Mouse (Mus musculus) Muller cell, postnatal 12 days (primary cell): ENCODE data around the gene Pias4.
"Not testable (repeated sequence)": the region's sequence is repeated elsewhere in the genome, so short reads cannot be mapped to it uniquely, and the experiment has no call there.

Experiments
- DNase-seq: peaks from one replicate; pipeline ENCODE4 v3.0.0-alpha.2; 2015; ENCODE audit errors: inconsistent ontology term

The Pias4 gene

DNA sequence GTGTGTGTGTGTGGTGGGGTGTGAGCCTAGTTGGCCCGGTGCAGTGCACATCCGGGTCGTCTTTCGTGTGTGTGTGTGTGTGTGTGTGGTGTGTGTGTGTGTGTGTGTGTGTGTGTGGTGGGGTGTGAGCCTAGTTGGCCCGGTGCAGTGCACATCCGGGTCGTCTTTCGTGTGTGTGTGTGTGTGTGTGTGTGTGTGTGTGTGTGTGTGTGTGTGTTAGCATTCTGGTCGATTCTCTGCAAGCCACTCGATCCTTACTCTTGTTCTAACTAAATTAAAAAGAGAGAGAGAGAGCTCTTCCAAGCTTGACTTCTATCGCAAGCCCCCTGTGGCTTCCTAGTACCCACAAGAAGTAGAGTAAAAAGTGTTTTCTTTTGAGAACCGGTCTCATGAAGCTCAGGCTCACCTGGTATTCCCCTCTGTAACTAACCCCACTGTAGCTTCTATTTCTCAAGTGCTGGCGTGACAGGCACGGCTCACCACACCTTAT is 1.7 kb upstream of the Pias4 start:
- DNase-seq = not testable (repeated sequence)

DNA sequence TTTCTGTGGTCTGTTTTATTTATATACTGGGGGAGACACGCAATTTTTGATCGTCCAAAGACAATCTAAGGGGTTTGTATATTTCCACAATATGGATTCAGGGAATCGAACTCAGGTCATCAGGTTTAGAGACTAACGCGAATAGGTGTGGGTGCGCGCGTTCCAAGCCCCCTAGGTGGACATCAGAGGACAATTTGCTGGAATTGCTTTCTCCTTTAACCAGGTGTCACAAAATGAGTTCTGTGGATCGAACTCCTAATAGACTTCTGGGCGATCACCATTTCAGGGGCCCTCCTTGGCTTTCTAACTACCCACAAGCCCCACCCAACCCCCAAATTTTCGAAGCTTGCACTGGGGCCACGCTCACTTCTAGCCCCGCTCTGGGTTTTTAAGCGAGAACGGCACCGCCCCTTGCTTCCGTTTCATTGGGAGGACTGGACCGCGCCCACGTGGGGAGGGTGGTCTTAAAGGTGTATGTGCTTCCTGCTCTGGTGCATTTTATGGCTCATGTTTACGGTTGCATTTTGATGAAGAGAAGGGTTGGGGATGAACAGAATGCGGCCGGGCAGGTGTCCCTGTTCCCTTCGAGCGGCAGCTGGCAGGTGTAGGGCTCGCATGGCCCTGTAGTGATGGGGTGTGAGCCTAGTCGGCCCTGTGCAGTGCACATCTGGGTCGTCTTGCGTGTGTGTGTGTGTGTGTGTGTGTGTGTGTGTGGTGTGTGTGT is 960 bp upstream of the Pias4 start:
- DNase-seq = peak; percentile 86

DNA sequence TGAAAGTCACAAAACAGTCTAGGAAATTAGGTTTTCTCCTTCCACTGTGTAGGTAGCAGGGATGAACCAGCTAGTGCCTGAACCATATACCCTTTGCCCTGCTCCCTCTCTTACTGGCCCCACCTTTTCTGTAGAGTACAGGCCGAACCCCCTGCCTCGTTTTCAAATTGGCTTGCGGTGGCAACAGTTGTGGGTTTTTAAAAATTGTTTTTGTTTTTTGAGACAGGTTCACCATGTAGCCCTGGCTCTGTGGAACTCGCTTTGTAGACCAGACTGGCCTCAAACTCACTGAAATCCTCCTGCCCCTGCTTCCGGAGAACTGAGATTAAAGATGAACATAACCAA is 336 bp upstream of the Pias4 start:
- no peak for DNase-seq

DNA sequence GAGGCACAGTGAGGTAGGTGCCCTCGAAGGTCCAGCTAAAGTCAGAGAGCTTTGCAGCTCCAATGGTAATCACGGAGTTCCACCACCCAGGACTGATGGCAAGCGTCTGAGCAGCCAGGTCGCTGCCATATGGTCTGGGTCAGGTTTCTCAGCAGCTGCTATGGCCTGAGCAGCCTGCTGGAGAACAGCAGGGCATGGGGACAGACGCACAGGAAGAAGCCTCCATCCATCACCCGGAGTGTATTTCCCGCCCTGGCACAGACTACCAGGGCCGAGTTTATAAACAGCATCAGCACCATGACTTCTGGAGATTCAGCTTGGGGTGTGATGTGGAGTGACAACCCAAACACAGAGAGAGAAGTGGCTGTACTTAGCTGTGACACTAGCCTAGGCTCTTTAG is 2.6 kb downstream of the Pias4 start:
- DNase-seq = no peak

DNA sequence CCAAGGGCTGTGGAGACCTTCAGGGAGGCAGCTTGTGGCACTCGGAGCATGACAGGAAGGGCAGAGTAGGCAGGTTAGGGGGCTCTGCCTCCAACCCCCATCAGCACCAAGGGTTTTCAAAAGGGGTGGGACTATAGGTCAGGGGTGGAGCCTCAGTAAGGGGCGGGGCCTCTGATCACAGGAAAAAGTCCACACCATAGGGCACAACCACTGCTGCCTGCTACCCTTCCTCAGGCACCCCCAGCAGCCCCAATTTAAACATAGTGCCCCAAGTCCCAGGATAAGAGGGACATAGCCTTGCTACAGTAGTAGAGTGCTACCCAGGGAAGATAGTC is 5.4 kb downstream of the Pias4 start:
- DNase-seq = no peak

DNA sequence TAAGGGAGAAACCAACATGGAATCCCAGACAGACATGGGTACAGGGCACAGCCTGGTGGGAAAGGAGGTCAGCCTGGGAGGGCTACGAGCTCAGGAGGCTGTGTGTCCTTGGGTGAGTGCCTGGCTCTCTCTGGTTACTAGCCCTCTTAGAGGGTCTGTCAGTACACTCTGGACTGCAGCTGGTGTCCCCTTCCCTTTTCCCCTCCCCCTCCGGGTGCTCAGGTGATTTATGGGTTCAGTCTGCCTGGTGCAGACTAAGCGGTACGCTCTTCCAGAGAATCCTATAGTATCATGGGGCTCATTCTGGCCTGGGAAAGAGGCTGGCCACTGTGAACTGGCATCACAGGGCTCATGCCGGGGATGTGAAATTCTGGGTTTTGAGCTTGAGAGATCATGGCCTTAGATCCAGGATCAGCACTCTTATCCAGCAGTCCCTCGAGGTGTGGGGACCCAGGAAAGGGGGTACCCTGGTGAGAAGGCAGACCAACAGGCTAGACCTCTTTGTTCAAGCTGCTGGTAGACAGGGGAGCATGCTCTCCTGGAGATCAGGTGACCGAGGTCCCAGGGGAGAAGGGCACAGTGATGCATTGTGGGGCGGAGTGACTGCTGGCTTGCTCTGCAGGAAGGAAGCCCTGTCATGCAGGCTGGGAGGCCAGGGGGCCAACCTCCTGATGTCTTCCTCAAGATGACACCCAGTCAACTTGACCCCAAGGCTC is 6.0 kb downstream of the Pias4 start:
- no peak for DNase-seq

DNA sequence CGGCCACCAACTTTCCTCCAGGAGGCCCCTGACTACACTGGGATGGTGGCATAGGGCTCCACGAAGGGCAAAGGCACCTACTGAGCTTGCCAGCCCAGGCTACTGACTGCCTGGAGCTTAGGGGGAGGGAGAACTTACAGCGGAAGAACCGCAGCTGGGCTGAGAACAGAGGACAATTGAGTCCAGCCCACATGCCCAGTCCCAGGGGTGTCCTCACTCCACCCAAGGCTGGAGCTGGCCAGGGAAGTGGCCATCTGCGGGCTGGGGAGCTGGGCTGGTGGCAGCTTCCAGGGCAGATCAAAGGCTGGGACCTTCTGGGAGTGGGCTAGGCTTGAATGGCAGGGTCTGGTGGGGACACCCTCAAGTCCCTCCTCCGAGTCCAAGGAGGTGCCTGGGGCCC is 13.0 kb downstream of the Pias4 start:
- no peak for DNase-seq

DNA sequence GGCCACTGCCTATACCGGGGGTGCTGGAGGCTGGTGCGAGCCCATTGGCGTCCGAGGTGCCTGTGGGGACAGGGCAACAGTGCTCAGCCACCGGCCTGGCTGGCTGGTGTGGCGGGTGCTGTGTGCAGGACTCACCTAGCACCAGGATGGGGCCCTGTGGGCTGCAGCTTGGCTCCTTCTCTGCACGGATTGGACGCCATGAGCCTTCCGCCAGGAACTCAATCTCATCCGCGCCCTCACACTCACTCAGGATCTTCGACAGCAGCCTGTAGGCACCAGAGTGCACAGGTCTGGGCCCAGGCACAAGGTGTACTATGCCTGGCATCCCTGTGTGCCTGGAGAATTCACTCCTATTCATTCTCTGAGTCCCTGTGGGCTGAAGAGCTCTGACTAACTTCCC is 13.4 kb downstream of the Pias4 start:
- DNase-seq = no peak

DNA sequence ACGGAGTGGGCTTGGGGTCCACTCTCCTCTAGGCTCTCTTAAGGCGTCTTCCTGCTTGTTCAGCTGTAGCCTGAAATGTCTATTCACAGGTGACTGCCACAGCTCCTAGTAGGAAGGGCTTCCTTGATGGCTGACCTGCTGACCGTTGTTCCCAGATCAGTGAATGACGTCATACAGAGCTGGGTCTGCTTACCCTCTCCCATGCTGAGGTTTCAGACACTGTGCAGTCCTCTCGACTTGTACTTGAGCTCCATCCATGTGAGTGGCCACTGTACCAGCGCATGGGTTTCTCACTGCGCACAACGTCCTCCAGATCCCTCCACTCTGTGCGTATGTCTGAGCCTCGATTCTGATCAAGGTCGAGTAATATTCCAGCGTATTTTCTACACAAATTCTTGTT is 15.1 kb downstream of the Pias4 start:
- DNase-seq = no peak

DNA sequence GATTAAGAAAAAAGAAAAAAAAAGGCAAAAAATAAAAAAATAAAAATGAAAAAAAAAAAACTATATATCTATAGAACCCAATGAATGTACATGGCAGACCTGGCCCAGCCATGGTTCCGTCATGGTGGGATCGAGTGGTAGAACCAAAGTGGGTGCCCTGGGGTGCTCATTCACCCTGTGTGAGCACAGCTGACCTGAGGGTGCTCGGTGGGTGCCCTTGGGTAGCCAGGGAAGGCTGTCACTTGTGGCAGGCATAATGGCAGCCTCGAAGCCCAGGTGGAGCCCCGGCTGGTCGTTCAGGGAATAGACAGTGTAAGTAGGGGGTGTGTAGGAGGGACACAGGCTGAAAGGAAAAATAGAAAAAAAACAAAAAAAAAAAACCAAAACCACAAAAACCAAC is 16.5 kb downstream of the Pias4 start:
- no peak for DNase-seq

DNA sequence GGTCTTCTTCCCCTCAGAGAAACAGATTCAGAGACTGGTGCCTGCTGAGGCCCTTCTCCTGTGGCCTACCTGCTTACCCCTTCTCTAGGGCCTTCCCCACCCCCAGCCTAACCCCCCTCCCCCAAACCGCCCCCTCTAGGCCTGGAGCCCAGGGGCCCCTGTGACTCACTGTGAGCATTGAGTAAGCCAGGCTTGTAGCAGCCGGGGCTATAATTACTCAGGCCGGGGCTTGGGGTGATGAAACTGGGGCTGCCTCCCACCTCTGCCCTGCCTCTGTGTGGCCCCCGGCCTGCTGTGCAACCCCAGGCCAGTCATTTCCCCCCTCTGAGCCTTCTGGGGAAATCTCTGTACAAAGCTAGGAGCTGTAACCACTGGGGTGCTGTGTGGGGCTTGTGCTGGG is 21.4 kb downstream of the Pias4 start:
- peak; percentile 63 for DNase-seq

DNA sequence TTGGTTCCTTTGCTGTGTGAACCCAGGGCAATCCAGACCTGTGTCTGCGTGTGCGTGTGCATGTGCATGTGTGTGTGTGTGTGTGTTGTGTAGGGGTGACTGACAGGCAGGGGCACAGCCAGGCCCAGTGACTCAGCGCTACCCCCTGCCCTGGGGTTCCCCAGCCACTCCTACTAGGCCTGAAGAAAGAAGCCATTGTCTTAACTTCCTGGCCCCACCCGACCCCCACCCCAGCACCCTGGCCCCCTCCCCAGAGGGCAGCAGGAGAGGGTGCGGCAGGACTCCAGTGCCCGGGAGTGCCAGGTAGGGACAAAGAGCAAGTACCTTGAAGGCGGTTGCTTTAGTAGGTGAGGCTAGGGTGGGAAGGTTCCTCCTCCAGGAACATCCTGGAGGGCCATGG is 21.9 kb downstream of the Pias4 start:
- DNase-seq = no peak

DNA sequence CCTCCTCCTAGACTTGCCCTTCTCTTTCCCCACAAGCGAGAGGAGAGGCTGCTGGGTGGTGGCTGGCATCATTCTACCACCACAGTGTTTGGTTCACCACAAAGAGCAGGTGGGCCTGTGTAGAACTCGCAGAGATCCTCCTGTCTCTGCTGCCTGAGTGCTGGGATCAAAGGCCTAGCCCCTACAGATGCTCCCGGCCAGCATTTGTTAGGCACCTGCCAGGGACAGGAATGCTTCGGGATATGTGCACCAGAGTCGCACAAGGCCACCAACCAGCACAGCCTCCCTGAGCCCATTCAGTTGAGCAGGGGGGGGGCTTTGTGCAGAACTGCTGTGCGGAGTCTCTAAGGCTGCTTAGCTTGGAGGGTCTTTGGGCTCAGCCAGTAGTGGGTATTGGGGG is 22.4 kb downstream of the Pias4 start:
- no peak for DNase-seq

DNA sequence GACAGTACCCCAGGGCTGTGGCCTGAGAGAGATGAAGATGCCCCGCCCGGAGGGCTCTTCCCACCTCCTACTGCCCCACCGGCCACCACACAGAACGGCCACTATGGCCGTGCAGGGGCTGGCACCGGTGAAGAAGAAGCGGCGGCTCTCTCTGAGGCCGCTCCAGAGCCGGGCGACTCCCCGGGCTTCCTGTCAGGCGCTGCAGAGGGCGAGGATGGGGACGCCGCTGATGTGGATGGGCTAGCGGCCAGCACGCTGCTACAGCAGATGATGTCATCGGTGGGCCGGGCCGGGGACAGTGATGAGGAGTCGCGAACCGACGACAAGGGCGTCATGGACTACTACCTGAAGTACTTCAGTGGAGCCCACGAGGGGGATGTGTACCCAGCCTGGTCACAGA is 23.1 kb downstream of the Pias4 start:
- DNase-seq = no peak

DNA sequence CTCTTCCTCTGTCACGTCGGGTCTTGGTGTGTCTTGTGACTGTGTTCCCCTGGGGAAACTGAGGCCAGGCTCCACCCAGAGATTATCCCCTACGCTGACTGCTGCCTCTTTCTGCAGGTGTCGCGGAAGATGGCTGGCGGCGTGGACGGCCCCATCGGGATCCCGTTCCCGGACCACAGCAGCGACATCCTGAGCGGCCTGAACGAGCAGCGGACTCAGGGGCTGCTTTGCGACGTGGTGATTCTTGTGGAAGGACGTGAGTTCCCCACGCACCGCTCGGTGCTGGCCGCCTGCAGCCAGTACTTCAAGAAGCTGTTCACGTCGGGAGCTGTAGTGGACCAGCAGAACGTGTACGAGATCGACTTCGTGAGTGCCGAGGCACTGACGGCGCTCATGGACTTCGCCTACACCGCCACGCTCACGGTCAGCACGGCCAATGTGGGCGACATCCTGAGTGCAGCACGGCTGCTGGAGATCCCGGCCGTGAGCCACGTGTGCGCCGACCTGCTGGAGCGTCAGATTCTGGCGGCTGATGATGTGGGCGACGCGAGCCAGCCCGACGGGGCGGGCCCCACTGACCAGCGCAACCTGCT is 23.8 kb downstream of the Pias4 start:
- no peak for DNase-seq

DNA sequence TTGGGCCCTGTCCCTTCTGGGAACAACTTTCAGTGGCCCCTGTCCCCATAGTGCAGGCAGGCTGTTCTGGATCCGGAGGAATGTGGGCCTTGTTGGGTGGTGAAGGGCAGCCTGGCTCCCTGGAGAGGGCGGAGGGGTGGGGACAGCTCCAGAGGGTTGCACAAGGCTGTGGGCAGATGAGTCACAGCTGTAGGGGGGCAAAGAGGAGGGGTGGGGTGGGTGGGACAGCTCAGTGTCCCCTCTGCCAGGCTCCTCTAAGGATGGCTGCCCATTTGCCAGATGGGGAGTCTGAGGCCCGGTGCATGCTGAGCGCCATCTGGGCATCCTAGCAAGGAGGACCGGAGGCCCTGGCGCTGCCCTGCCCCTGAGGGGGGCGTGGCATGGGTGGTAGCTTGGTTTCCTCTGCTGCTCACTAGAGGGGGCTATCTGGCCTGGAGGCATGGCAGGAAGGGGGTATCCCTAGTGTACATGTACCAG is 24.5 kb downstream of the Pias4 start:
- peak; percentile 67 for DNase-seq

DNA sequence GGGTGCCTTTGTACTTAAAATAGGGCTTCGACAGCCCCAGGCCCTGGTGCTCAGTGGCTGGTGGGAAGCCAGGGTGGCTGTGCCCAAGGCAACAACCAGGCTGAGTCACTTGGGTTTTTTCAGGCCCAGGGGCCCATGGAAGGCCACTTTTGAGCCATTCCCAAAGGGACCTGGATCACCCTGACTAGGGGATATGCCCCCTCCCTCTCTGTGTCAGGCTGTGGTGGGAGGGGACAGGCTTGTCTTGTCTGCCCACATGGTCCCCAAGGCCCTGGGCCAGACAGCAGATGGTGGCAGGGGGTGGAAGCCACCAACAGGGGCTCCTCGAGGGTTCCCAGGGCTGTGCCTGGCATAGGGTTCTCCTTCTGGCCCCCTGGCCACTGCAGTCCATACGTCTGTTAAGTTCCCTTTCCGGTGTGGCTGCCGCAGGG is 25.2 kb downstream of the Pias4 start:
- DNase-seq = peak; percentile 75

DNA sequence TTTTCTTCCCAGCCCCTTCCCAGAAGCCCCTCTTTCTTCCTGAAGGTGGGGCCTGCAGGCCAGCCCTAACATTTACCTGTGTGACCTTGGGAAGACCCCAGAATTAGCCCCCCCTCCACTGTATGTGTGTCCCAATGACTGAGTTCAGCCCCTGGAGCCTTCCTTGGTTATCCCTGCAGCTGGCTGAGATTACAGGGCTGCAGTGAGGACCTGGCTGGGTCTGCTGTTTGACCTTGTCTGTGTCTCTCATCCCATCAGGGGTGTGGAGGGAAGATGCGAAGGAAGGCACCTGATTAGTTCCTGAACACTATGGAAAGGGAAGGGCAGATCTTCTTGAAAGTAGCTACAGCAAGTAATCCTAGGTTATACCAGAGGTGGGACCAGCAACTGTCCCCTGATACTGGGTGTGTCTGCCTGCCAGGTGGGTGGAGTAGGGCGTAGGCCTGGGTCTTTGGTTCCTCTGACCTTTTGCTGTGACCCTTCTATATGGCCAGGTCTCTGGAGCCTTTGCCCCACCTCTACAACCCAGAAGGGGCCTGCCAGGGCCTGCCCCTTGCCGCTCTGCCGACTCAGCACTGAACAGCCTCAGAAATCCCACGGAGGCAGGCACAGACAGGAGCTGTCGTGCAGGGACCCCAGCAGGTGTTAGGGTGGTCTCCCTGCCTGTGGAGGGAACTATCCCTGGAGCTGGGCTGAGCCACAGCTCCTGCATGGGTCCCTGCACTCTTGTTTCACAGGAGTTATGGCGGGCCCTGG is 26.1 kb downstream of the Pias4 start:
- no peak for DNase-seq

DNA sequence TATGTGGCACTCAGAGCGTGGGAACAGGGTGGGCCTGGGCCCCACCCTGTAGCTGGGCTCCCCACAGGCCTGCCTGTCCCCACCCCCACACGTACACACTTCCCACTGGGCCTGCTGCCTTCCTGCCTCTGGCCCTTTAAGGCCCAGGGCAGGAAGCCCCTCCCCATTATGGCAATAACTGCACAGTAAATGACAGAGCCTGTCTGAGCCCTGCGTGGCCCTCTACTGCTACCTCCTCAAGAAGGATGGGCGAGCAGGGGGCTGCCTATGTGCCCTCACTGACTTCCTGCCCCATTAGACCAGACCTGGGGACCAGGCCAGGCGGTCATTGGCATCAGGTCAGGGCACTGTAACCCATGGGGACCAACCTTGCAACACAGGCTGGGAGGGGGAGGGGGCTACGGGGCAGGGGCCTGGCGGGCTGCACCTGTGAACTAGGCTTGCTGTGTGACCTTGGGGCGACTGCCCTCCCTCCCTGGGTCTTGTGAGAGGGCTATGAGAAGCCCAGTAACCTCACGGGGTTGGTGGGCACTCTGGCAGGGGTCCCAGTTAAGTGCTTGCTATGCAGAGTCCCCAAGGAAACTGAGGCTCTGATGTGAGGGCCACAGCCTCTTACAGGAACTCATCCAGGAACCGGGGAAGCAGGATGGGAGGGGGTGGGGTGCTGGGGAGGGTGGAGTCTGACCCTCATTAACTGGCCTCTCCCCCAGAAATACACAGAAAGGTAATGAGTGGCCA is 26.8 kb downstream of the Pias4 start:
- no peak for DNase-seq

DNA sequence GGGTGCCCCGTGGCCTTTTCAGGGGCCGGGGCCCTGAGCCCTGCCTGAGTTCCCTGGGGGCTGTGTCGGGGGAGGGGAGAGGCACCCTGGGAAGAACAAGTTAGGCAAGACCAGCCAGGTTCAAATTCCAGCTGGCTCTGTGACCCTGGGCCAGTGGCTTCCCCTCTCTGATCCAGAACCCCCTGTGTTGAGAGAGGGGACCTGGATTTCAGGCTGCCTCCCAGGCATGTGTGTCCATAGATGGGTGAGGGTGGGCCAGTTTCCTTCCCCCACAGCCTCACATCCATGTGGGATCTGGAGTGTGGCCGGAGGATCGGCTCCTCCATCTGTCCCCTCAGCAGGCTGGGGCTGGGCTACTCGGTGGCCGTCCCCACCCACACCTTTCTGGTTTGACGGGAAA is 27.7 kb downstream of the Pias4 start:
- DNase-seq = no peak

DNA sequence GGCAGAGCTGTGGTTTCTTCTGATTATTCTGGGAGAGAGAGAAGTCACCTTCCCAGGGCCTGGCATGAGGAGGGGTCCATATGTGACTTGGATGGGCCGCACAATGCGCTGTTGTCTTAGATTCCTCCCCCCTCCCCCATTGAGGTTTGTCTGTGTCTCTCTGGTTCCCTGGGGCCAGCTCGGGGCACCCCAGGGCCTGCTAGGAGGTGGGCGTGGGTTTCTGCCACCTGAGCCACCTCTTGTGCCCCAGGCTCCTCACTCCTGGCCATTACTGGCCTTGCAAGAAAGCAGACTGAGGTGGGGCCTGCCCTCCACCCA is 28.2 kb downstream of the Pias4 start:
- no peak for DNase-seq
